Mouse (Mus musculus): Measurements from ENCODE around the gene Adap2.
"Not testable (repeated sequence)": the region's sequence is repeated elsewhere in the genome, so short reads cannot be mapped to it uniquely, and the experiment has no call there.

Gene Adap2

DNA sequence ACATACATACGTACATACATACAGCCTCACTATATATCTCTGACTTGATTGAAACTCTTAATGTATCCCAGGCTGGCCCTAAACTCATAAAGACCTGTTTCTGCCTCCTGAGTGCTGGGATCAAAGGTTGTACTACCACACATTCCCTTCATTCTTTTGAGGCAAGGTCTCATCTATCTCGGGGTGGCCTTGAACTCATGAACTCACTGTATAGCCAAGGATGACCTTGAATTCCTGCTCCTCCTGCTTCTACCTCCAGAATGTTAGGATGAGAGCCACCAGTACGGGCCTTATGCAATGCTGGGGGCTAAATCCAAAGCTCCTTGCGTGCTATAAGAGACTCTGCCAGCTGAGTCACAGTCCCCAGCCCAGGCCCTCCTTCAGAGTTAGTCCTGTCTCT, 7.1 kb downstream of the Adap2 start:
- DNase-seq: no peak

- DNase-seq: no peak
Observed at GRCm38 (mm10) chr11:80163362-80164116, 9.6 kb downstream of the Adap2 start.

- no peak for DNase-seq
Observed at GRCm38 (mm10) chr11:80164224-80164623, 10.3 kb downstream of the Adap2 start.

DNA sequence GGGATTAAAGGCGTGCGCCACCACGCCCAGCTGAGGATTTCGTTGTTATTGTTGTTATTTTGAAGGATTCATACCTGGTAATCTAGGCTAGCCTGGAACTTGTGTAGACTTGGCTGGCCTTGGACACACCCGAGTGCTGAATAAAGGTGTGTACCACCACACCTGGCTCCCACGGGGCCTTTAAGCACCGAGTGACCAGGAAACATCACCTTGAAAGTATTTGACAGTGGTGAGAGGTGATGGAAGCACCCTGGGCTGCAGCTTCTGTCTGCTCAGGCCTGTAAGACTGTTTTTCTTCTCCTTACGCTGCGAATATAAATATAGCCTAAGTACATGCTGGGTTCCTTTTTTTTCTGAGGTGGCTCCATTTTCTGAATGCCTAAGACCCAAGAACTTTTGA, 14.2 kb downstream of the Adap2 start:
- DNase-seq: no peak

DNA sequence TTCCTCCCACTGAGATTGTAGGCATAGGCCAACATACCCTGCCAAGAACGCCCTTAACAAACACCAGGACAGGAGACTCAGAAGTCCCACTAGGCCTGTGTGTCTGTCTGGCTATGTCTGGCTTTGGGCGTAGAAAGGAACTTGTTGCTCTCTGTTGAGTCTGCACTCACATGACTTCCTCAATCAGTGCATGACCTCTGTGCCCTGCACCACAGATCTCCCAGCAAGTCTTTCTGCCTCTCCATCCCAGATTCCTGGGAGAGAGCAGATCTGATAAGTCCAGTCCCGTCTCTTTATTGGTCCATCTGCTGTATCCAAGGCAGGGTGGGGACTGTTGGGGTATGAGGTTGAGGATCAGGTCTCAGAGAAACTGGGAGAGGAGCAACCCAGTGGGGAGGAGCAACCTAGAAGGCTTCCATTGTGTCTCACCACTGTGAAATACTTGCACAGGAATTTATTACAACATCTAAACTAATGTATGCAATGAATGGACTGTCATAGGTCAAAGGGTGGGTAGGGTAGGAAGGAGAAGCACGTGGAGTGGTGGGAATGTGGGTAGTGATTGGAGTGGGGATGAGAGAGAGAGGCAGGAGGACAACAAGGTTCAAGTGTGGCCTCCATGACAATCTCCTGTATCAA, 14.8 kb downstream of the Adap2 start:
- no peak for DNase-seq

DNA sequence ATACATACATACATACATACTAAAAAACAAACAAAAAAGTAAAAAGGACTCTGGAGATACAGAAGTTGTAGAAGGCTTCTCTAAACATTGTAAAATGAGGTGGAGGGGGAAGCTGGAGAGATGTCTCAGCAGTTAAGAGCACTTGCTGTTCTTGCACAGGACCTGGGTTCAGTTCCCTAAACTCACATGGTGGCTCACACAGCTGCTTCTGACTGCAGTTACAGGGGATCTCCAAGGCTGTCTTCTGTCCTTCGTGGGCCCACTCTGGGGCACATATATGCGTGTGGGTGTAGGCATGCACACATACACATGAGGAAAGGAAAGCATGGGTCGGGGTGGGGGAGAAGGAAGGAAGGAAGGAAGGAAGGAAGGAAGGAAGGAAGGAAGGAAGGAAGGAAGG, 15.7 kb downstream of the Adap2 start:
- no peak for DNase-seq

GRCm38 (mm10) chr11:80170351-80170750, 16.4 kb downstream of the Adap2 start:
- no peak for DNase-seq

DNA sequence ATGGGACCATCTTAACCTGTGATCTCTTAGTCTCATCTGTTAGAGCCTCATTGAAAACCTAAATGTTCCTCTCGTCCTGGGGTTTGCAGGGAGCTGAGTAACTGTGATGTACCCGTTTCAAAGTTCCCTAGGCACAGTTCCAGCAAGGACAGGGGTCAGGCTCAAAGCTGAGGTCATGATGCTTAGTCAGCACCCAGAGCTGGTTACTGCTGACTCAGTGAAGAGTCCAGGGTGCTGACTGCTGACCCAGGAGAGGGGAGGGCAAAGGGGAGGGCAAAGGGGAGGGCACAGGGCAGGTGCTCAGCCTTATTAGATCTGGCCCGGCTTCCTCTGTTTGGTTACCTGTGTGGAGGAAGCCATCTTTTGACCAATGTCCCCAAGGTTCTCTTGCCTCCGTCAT, 18.0 kb downstream of the Adap2 start:
- DNase-seq: no peak

GRCm38 (mm10) chr11:80173963-80174670, 20.2 kb downstream of the Adap2 start:
- DNase-seq: no peak

GRCm38 (mm10) chr11:80176911-80177895, 23.3 kb downstream of the Adap2 start:
- peak; percentile 40 for DNase-seq

DNA sequence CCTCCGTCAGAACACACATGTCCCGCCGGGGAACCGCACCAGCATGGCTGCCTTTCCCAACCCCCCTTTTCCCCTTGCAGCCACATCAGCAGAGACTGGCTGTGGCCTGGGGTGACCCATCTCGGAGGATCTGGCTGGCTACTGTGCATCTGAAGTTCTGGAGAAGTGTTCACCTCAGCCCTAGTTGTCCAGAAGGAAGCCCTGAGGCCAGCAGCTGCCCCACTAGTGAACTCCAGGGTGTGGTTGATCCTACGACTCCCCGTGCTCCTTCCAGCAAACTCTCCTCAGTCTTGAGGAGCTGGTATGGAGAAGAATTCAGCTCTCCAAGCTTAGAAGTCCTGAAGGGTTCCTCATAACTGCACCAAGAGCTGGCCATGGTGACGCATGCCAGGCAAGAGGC, 24.4 kb downstream of the Adap2 start:
- no peak for DNase-seq

GRCm38 (mm10) chr11:80181021-80181749, 27.3 kb downstream of the Adap2 start:
- DNase-seq: no peak

DNA sequence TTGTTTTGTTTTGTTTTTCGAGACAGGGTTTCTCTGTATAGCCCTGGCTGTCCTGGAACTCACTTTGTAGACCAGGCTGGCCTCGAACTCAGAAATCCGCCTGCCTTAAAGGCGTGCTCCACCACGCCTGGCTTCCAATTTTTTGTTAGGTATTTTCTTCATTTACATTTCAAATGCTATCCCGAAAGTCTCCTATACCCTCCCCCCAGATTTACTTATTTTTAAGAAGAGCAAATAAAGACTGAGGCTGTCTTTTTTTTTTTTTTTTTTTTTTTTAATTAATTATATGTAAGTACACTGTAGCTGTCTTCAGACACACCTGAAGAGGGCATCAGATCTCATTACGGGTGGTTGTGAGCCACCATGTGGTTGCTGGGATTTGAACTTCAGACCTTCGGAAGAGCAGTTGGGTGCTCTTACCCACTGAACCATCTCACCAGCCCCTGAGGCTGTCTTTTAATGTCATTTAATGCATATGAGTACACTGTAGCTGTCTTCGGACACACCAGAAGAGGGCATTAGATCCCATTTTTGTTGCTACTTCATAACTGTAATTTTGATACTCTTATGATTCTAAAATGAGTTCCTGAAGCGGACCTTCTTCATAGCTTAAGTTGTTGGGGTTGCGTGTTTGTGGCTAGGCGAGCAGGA, 29.3 kb downstream of the Adap2 start:
- DNase-seq: not testable (repeated sequence)

DNA sequence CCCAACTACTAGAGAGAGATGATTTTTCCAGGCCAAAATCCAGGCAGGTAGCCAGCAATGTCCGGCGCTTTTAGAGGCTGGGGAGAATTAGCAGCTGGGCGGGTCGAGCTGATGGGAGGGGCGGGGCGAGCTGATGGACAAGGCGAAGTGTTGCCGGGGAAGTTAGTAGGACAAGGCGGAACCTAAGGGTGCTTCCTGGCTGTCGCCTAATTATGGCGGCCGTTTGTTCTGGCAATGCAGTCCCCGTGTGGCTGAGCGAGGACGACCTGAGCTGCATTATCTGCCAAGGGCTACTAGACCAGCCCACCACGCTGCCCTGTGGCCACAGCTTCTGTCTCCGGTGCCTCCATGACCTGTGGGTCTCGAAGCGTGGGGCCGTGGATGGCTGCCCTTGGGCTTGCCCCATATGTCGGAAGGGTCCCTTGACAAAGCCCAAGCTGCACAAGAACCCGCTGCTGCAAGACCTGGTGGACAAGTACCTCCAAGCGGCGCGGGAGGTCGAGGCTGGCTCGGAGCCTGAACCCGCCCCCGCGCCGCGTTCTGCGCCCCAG, 29.9 kb downstream of the Adap2 start, which contains the start of gene Rnf135:
Gene Rnf135 (plus strand): TSS at position 147 of the 551 bp plus-strand sequence.
- peak; percentile 80 for DNase-seq

DNA sequence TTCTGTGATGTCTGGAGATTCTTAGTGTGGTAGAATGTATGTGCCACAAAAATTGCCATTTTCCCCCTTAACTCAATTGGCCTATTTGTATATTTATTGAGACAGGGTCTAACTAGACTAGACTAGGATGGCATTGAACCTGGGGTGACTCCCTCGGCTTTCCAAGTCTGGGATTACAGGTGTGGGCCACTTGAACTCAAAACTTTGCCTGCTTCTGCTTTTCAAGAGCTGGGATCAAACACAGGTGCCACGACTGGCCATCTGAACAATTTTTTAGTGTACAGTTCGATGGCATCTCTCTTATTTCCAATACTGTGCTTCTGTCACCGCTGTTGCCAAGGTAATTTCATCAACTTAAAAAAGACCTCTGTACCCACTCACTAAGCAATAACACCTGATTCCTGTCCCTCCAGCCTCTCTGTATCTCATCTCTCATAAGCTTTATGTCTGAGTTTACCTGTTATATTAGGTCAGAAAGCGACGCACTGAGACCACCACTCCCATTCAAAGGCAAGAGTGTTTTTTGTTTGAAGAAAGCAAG, 30.7 kb downstream of the Adap2 start:
- DNase-seq: no peak

DNA sequence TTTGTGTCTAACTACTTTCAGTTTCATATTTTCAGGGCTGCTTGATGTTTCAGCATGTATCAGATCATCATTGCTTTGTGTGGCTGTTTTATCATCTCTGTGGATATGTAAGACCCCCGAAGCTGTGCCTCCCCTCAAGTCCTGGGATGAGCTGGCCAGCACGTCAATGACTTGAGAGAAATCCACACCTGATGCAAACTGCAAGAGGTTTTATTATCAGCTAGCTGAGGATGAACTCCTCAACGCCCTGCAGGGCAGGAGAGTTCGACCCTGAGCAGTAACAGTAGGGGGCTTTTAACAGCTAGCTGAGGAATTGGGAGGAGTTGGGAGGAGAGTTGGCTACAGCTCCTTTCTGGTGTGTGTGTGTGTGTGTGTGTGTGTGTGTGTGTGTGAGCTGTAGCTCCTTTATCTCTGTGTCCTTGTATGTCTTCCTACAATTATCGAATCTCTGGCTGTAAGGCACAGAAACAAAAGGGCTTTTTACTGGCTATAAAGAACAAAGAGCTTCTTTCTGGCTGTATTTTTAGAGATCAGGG, 31.6 kb downstream of the Adap2 start:
- not testable (repeated sequence) for DNase-seq

GRCm38 (mm10) chr11:80190280-80190679, 36.4 kb downstream of the Adap2 start:
- DNase-seq: no peak

DNA sequence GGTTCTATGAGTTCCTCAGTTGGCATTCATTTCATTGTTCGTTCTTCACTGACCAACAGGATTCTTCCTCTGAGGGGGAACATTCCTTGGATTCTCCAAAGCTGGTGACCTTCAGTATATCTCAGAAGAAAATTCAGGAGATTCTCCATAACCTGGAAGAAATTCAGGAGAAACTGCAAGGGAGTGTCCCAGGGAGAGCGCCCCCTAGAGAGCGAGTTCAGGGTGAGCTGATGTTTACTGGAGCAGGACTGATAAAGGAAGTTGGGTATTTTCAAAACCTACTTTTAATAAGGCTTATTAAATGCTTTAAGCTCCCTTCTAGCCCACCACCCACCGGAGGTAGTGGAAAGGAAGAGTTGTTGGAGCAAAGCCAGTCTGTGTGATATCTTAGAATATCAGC, 39.9 kb downstream of the Adap2 start:
- DNase-seq: no peak

- no peak for DNase-seq
Observed at GRCm38 (mm10) chr11:80196351-80196750, 42.4 kb downstream of the Adap2 start.

DNA sequence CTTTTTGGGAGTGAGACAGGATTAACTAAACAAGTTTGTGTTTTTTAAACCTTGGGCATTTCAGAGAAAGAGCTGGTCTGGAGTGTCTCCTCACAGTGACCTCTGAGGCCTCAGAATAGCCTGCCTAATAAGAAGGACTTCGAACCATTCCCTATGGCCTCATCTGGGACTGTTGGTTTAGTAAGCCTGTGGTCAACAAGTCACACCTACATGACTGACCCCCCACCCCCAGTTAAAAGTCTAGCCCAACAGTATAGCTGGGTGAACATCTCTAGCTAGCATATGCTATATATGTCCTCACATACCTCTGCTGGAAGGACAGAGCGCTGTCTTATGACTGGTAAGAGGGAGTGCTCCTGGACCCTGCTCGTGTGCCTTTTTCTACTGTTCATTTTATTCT, 45.4 kb downstream of the Adap2 start:
- DNase-seq: no peak

DNA sequence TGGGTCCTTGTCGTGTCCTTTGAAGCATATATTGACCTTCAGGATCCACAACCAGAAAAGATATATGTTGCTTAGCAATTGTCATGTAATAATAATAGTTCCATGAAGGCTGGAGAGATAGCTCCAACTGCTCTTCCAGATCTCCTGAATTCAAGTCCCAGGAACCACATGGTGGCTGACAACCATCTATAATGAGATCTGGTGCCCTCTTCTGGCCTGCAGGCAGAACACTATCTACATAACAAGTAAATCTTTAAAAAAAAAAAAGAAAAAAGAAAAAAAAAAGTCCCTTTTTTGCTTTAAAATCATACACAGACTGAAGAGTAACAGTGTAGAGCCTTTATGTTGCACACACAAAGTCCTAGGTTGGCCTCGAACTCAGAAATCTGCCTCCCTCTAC, 45.9 kb downstream of the Adap2 start:
- no peak for DNase-seq

Data from right cerebral cortex, postnatal 14 days (tissue).